Comparison of ENCODE assay signal across 8 mouse cellular contexts in genomic region chr2:155369333-155369883, GRCm38 (mm10). TPM values are rescaled to one million over a fixed set of nuclear protein-coding genes. Genes with fewer than 3 reads are reported as not detected.
DNase-seq lines count a peak whose midpoint lies in the region; ATAC-seq and TF ChIP-seq lines count a peak whose summit lies in the region.

No protein-coding gene starts in this region.

- no peaks in the 10 kb centered on the region for H3K36me3 ChIP-seq in heart, postnatal 0 days (replicated peaks; ENCODE audit: control insufficient read depth, insufficient read depth, low read length)
- H3K36me3 ChIP-seq in stomach, embryonic 16.5 days (ENCODE audit: control insufficient read depth, insufficient read depth, low read length), result no peaks in the 10 kb centered on the region
- no peaks in the 10 kb centered on the region for H3K36me3 ChIP-seq in hindbrain, embryonic 11.5 days (ENCODE audit: control insufficient read depth, insufficient read depth, low read length)

- ATAC-seq in heart, postnatal 0 days (ENCODE audit: insufficient read depth, low read depth), result peak; percentile 37
- ATAC-seq in stomach, embryonic 16.5 days (ENCODE audit: insufficient read depth, low FRiP score), result peak; percentile 69; the same call in 1 of the 2 replicates
- ATAC-seq in hindbrain, embryonic 11.5 days (ENCODE audit: low FRiP score), result no peak

- H3K4me3 ChIP-seq in heart, postnatal 0 days (ENCODE audit: low read depth, low read length), result no peak overlapping the region
- H3K4me3 ChIP-seq in stomach, embryonic 16.5 days (replicated peaks; ENCODE audit: low read length), result no peak overlapping the region
- no peak overlapping the region for H3K4me3 ChIP-seq in hindbrain, embryonic 11.5 days (ENCODE audit: low read depth, low read length)

- H3K9me3 ChIP-seq in heart, postnatal 0 days (replicated peaks; ENCODE audit: control insufficient read depth, low read length), result no peaks in the 10 kb centered on the region
- no peaks in the 10 kb centered on the region for H3K9me3 ChIP-seq in stomach, embryonic 16.5 days (replicated peaks; ENCODE audit: control insufficient read depth, low read length)
- H3K9me3 ChIP-seq in hindbrain, embryonic 11.5 days (ENCODE audit: control insufficient read depth, low read length), result no peaks in the 10 kb centered on the region

- H3K27ac ChIP-seq in heart, postnatal 0 days (ENCODE audit: low read depth), result peak overlapping the region; percentile 73
- H3K27ac ChIP-seq in stomach, embryonic 16.5 days (ENCODE audit: low read length), result peak overlapping the region; percentile 74
- H3K27ac ChIP-seq in hindbrain, embryonic 11.5 days (ENCODE audit: low read depth, low read length), result no peak overlapping the region

- 34% methylated on average over 7 of the region's 7 CpGs for WGBS in heart, postnatal 0 days
- WGBS in stomach, embryonic 16.5 days, result 19% methylated on average over 7 of the region's 7 CpGs
- 73% methylated on average over 7 of the region's 7 CpGs for WGBS in hindbrain, embryonic 11.5 days

- peak; percentile 17 to 35 for DNase-seq in cerebellum, postnatal 25 days
- no peak for DNase-seq in cerebellum, adult 18-20 months
- DNase-seq in adrenal gland, postnatal 36 days, result peak; percentile 56 to 76
- DNase-seq in heart, postnatal 0 days (ENCODE audit: low spot score), result peak; percentile 54
- DNase-seq in layer of hippocampus, postnatal 36 days, result peak; percentile 27 to 48
- no peak for DNase-seq in spleen, postnatal 14 days (ENCODE audit: low spot score in 2 of 2)
- DNase-seq in hindbrain, embryonic 11.5 days (ENCODE audit: low spot score), result no peak

- peaks cover 29% of the 10 kb centered on the region for H3K4me1 ChIP-seq in heart, postnatal 0 days (ENCODE audit: control insufficient read depth, insufficient read depth)
- peaks cover 10% of the 10 kb centered on the region for H3K4me1 ChIP-seq in stomach, embryonic 16.5 days (ENCODE audit: control insufficient read depth, insufficient read depth, low read length)
- H3K4me1 ChIP-seq in hindbrain, embryonic 11.5 days (replicated peaks; ENCODE audit: control insufficient read depth, insufficient read depth, low read length), result no peaks in the 10 kb centered on the region

- TF ChIP-seq EP300 in heart, postnatal 0 days (IDR thresholded peaks at IDR 0.05; ENCODE audit: low read depth), result no peak

- TF ChIP-seq CTCF in heart, postnatal 0 days (IDR thresholded peaks at IDR 0.05; ENCODE audit: low read depth), result no peak

- H3K4me2 ChIP-seq in heart, postnatal 0 days (ENCODE audit: low read depth, low read length), result no peak overlapping the region
- H3K4me2 ChIP-seq in stomach, embryonic 16.5 days (ENCODE audit: low read depth, low read length), result no peak overlapping the region
- H3K4me2 ChIP-seq in hindbrain, embryonic 11.5 days (replicated peaks; ENCODE audit: low read depth, low read length), result no peak overlapping the region

- no peaks in the 10 kb centered on the region for H3K27me3 ChIP-seq in heart, postnatal 0 days (ENCODE audit: control insufficient read depth, insufficient read depth, low read length)
- no peaks in the 10 kb centered on the region for H3K27me3 ChIP-seq in stomach, embryonic 16.5 days (ENCODE audit: control insufficient read depth, insufficient read depth, low read length)
- no peaks in the 10 kb centered on the region for H3K27me3 ChIP-seq in hindbrain, embryonic 11.5 days (ENCODE audit: control insufficient read depth, insufficient read depth, low read length)

- no peak overlapping the region for H3K9ac ChIP-seq in heart, postnatal 0 days (replicated peaks; ENCODE audit: low read depth, low read length)
- no peak overlapping the region for H3K9ac ChIP-seq in stomach, embryonic 16.5 days (ENCODE audit: low read length)
- no peak overlapping the region for H3K9ac ChIP-seq in hindbrain, embryonic 11.5 days (ENCODE audit: low read depth, low read length)

RNA-seq across cellular contexts. Expression of gene Trp53inp2, which starts 11.5 kb away (rescaled TPM):
- total RNA-seq in adrenal gland, postnatal 36 days (2021), result 100 to 1,000 TPM; 283 to 299 TPM
- 348 and 401 TPM in 2 replicates for total RNA-seq in heart, postnatal 0 days (2014; rRNA removed; ENCODE audit: low replicate concordance)
- polyA plus RNA-seq in heart, postnatal 0 days (2015; fragmentation: Nextera tagmentation; extraction: Ambion mirVana), result 197 and 202 TPM in 2 replicates
- total RNA-seq in layer of hippocampus, postnatal 36 days (2021), result 100 to 1,000 TPM; 134 to 140 TPM
- polyA plus RNA-seq in stomach, embryonic 16.5 days (2015; fragmentation: Nextera tagmentation; extraction: Ambion mirVana), result 34.0 and 49.9 TPM in 2 replicates
- 66.1 and 80.9 TPM in 2 replicates for polyA plus RNA-seq in hindbrain, embryonic 11.5 days (2014; fragmentation: Nextera tagmentation; extraction: Ambion mirVana)

RNA-seq across cellular contexts. Expression of gene Pigu, which starts 12.2 kb away (rescaled TPM):
- total RNA-seq in adrenal gland, postnatal 36 days (2021), result 10 to 100 TPM; 34.4 to 40.9 TPM
- 43.7 and 49.0 TPM in 2 replicates for total RNA-seq in heart, postnatal 0 days (2014; rRNA removed; ENCODE audit: low replicate concordance)
- polyA plus RNA-seq in heart, postnatal 0 days (2015; fragmentation: Nextera tagmentation; extraction: Ambion mirVana), result 42.9 and 43.3 TPM in 2 replicates
- total RNA-seq in layer of hippocampus, postnatal 36 days (2021), result 10 to 100 TPM; 26.7 to 29.0 TPM
- 54.0 and 63.8 TPM in 2 replicates for polyA plus RNA-seq in stomach, embryonic 16.5 days (2015; fragmentation: Nextera tagmentation; extraction: Ambion mirVana)
- 56.8 and 64.3 TPM in 2 replicates for polyA plus RNA-seq in hindbrain, embryonic 11.5 days (2014; fragmentation: Nextera tagmentation; extraction: Ambion mirVana)

Comparison
In these comparisons a context has a peak if more than half of its experiments do, and no peak if none do; other contexts are left out.
1. DNase-seq: peak in cerebellum, postnatal 25 days (2 of 2), adrenal gland, postnatal 36 days (2 of 2), heart, postnatal 0 days (single experiment) and layer of hippocampus, postnatal 36 days (2 of 2); none in cerebellum, adult 18-20 months (0 of 2), spleen, postnatal 14 days (0 of 2) and hindbrain, embryonic 11.5 days (single experiment).